Mouse (Mus musculus) limb, embryonic 14.5 days (tissue): ENCODE data around the gene B4galnt3. TPM values are rescaled to one million over a fixed set of nuclear protein-coding genes. Genes with fewer than 3 reads are reported as not detected.

Experiments
- ATAC-seq: fragments of 200-750 bp; cut with Nextera tagmentation; 2 replicates; pipeline ENCODE4 v1.8.0; 2017; ENCODE audit warnings: low read depth, moderate number of reproducible peaks, moderate TSS enrichment; ENCODE audit not compliant: low FRiP score
- DNase-seq: peaks from one replicate; pipeline ENCODE4 v3.0.0-alpha.2; 2015; ENCODE audit warnings: low spot score
- H3K27ac ChIP-seq: fragments of 300-500 bp; sonication (generic); replicated peaks from 2 replicates; pipeline ENCODE4 v1.5.1; 2014; ENCODE audit warnings: low read depth, mild to moderate bottlenecking, low read length, moderate library complexity, mixed read lengths
- H3K27me3 ChIP-seq: fragments of 300-500 bp; sonication (generic); 2 replicates; pipeline ENCODE4 v1.6.1; 2014; ENCODE audit warnings: low read length, mixed read lengths; ENCODE audit not compliant: control insufficient read depth, insufficient read depth
- H3K36me3 ChIP-seq: fragments of 300-500 bp; sonication (generic); 2 replicates; pipeline ENCODE4 v1.6.1; 2014; ENCODE audit warnings: mild to moderate bottlenecking, low read length, moderate library complexity, mixed read lengths; ENCODE audit not compliant: control insufficient read depth, insufficient read depth
- H3K4me1 ChIP-seq: fragments of 300-500 bp; sonication (generic); 2 replicates; pipeline ENCODE4 v1.6.1; 2014; ENCODE audit warnings: antibody characterized with exemption, low read length, mixed read lengths; ENCODE audit not compliant: control insufficient read depth, insufficient read depth
- H3K4me2 ChIP-seq: fragments of 300-500 bp; sonication (generic); replicated peaks from 2 replicates; pipeline ENCODE4 v1.6.1; 2014; ENCODE audit warnings: low read depth, mild to moderate bottlenecking, low read length, moderate library complexity; ENCODE audit not compliant: severe bottlenecking
- H3K4me3 ChIP-seq: fragments of 300-500 bp; sonication (generic); replicated peaks from 2 replicates; pipeline ENCODE4 v1.5.1; 2014; ENCODE audit warnings: low read length
- H3K9ac ChIP-seq: fragments of 300-500 bp; sonication (generic); 2 replicates; pipeline ENCODE4 v1.6.1; 2014; ENCODE audit warnings: mild to moderate bottlenecking, low read depth, low read length, moderate library complexity; ENCODE audit not compliant: severe bottlenecking
- H3K9me3 ChIP-seq: fragments of 300-500 bp; sonication (generic); 2 replicates; pipeline ENCODE4 v1.6.1; 2016; ENCODE audit warnings: low read length; ENCODE audit not compliant: control insufficient read depth
- POLR2A ChIP-seq: fragments of 200-500 bp; IDR thresholded peaks from 2 replicates; pipeline ENCODE4 v1.8.0; 2012; ENCODE audit warnings: inconsistent platforms, mild to moderate bottlenecking, moderate library complexity, borderline replicate concordance; ENCODE audit not compliant: insufficient read depth, insufficient read length; ENCODE audit errors: extremely low read depth
- WGBS: fragments of 180-500 bp; shearing (Covaris S2); extraction: QIAGEN DNeasy Blood & Tissue Kit; methylation state at CpG from one replicate; pipeline ENCODE4 v1.1.7; 2014; 5-methylcytosine and 5-hydroxymethylcytosine counted together
- polyA plus RNA-seq, 2 experiments: library from polyadenylated mRNA; depleted of rRNA in 1 of 2; stranded (reverse) in 1 of 2; unstranded in 1 of 2; fragments of >200 nt; fragmentation: Nextera tagmentation in 1 of 2; extraction: Ambion mirVana in 1 of 2; gene quantifications; 2 replicates each; pipeline versions ENCODE4 v1.2.1 to v1.2.3; 2012 to 2014

Gene B4galnt3
- polyA plus RNA-seq, 2 experiments: 0.37 to 3.7 TPM

DNA sequence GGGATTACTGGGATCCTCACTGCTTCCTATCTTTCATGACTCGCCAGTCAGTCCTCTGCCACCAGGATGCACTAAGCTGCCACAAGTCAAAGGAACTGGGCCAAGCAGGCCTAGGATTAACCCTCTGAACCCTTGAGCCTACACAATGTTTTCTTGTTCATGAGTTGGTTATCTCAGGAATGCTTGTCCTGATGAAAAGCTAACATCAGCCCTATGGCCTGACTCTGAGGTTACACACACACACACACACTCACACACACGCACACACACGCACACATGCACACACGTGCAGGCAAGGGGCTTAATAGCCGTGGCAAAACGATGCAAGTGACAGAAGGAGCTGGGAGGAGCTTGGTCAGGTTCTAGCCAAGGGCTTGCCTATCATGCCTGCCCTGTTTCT, 69.0 kb downstream of the B4galnt3 start:
- no peak overlapping the region for H3K4me2 ChIP-seq
- no peak for DNase-seq
- no peaks in the 10 kb centered on the region for H3K36me3 ChIP-seq
- H3K4me3 ChIP-seq: no peak overlapping the region
- no peak; the same call in 1 of the 2 replicates for ATAC-seq
- 66% methylated on average over 6 of the region's 6 CpGs for WGBS
- H3K4me1 ChIP-seq: 0 out of 2 replicates have a peak, but pooled peaks cover 2% of the 10 kb centered on the region
- H3K27ac ChIP-seq: 0 out of 2 replicates have a peak overlapping the region, but pooled peaks have one; percentile 28
- no peak for TF ChIP-seq POLR2A
- H3K9me3 ChIP-seq: no peaks in the 10 kb centered on the region
- no peaks in the 10 kb centered on the region for H3K27me3 ChIP-seq
- no peak overlapping the region for H3K9ac ChIP-seq

DNA sequence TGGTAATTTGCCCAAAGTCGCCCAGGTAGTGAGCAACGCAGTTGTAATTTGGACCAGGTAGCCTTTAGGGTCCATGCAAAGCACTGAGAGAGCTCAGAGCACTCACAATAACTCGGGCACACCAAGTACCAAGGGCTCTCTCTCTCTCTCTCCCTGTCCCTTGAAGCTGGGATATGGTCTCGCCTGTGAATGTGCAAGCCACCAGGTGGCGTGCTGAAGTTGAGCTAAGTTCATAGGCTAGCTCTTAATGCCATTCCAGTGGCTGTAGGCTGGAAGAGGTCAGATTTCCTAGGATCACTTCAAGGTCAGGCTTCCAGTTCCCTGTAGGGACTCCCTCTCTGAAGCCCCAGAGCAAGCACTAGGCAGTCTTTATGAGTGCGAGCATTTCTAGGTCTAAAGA, 71.7 kb downstream of the B4galnt3 start:
- H3K27me3 ChIP-seq: no peaks in the 10 kb centered on the region
- no peak for TF ChIP-seq POLR2A
- ATAC-seq (no peak), DNase-seq (peak; percentile 32)
- H3K4me2 ChIP-seq: no peak overlapping the region
- no peak overlapping the region for H3K4me3 ChIP-seq
- no peaks in the 10 kb centered on the region for H3K9me3 ChIP-seq
- H3K9ac ChIP-seq: no peak overlapping the region
- H3K27ac ChIP-seq: no peak overlapping the region
- 23% methylated on average over 6 of the region's 6 CpGs for WGBS
- 0 out of 2 replicates have a peak, but pooled peaks cover 2% of the 10 kb centered on the region for H3K4me1 ChIP-seq
- H3K36me3 ChIP-seq: no peaks in the 10 kb centered on the region

DNA sequence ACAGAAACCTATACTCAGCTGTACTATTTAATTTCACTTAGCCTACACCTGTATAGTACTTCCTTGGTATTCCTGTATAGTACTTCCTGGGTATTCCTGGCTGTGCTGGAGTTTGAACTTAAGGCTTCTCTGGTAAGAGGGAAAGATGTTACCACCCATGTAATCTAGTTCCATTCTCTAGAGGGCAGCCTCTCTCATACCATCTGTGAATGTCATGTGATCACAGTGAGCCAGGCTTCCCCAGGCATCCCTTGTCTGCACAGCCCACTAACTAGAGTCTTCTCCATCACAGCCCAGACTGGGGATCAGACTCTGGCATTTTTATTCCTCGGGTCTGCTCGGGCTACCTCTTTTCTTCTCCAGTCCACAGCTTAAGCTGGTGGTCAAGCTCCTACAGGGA, 75.1 kb downstream of the B4galnt3 start:
- no peak for TF ChIP-seq POLR2A
- no peaks in the 10 kb centered on the region for H3K27me3 ChIP-seq
- H3K36me3 ChIP-seq: no peaks in the 10 kb centered on the region
- H3K9ac ChIP-seq: no peak overlapping the region
- ATAC-seq (no peak), DNase-seq (no peak)
- H3K4me3 ChIP-seq: no peak overlapping the region
- no peak overlapping the region for H3K27ac ChIP-seq
- WGBS: 85% methylated on average over 2 of the region's 2 CpGs
- no peaks in the 10 kb centered on the region for H3K9me3 ChIP-seq
- no peak overlapping the region for H3K4me2 ChIP-seq
- H3K4me1 ChIP-seq: no peaks in the 10 kb centered on the region

DNA sequence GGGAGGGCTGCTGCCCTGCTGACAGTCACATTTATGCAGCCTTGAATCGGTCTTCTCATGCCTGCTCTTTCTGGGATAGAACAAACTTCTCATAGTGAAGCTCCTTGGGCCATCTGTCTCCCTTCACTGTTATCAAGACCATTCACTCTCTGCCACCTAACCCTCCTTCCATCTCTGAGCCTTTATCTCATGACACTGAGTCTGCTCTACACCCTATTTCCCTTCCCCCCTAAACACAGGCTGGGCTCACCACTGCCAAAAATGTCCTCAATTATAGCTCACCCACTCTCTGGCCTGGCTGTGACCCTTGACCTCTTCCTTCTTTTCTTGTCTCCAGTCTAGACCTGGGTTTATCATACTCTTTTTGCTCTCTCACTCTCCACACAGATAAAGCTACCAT, 77.7 kb downstream of the B4galnt3 start:
- Histone ChIP-seq H3K4me1 (no peaks in the 10 kb centered on the region), H3K27ac (no peak overlapping the region), H3K27me3 (no peaks in the 10 kb centered on the region), H3K9ac (no peak overlapping the region), H3K4me3 (no peak overlapping the region), H3K4me2 (no peak overlapping the region), H3K36me3 (no peaks in the 10 kb centered on the region), H3K9me3 (no peaks in the 10 kb centered on the region)
- ATAC-seq (no peak), DNase-seq (no peak)
- WGBS: 73% methylated on average over 1 of the region's 1 CpGs
- no peak for TF ChIP-seq POLR2A

DNA sequence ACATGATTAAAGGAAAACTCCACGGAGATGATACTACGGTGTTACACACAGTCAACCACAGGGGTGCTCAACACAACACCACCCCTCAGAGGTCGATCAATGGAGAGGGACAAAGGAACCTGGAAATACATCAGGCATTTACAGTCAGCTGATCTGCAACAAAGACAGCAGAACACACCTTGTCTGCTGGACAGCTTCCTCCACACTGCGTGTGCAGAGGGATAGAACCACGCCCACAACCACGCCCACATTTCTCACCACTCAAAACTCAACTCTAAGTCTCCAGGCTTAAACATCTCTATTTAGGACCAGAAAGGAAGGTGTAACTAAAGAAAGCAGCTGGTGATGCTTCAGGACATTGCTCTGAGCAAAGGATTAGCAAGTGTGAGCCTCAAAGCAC, 82.8 kb downstream of the B4galnt3 start:
- 72% methylated on average over 6 of the region's 6 CpGs for WGBS
- no peaks in the 10 kb centered on the region for H3K36me3 ChIP-seq
- no peak for TF ChIP-seq POLR2A

DNA sequence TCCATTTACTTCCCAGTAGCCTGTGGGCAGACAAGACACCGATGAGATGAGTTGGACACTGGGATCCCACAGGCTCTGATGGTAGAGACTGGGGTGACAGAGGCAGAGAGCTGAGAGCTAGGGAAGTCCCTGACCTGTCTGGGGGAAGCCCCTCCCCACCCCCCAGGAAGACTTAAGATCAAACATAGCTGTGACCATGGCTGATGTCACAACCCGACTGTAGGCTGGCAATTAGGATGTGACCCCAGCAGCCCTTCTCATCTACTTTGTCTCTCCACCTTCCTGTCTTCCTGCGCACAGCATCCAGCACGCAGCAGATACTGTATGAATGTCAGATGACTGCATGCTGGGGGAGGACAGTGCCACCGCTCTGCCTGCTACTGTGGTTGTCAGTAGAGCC, 87.8 kb downstream of the B4galnt3 start:
- no peak for TF ChIP-seq POLR2A
- Histone ChIP-seq H3K4me1 (0 out of 2 replicates have a peak, but pooled peaks cover 2% of the 10 kb centered on the region), H3K4me3 (no peak overlapping the region), H3K36me3 (no peaks in the 10 kb centered on the region), H3K27me3 (no peaks in the 10 kb centered on the region), H3K9ac (no peak overlapping the region), H3K27ac (no peak overlapping the region), H3K9me3 (no peaks in the 10 kb centered on the region), H3K4me2 (no peak overlapping the region)
- no peak for ATAC-seq
- WGBS: 80% methylated on average over 5 of the region's 5 CpGs
- DNase-seq: no peak

More for the DNA sequence above, 82.8 kb downstream of the B4galnt3 start:
- ATAC-seq (no peak), DNase-seq (no peak)
- no peaks in the 10 kb centered on the region for H3K9me3 ChIP-seq
- H3K27ac ChIP-seq: no peak overlapping the region
- no peak overlapping the region for H3K4me2 ChIP-seq
- H3K27me3 ChIP-seq: no peaks in the 10 kb centered on the region
- no peak overlapping the region for H3K4me3 ChIP-seq
- no peaks in the 10 kb centered on the region for H3K4me1 ChIP-seq
- H3K9ac ChIP-seq: no peak overlapping the region
